Comparison of ENCODE assay signal across 31 mouse cellular contexts in the genomic region with DNA sequence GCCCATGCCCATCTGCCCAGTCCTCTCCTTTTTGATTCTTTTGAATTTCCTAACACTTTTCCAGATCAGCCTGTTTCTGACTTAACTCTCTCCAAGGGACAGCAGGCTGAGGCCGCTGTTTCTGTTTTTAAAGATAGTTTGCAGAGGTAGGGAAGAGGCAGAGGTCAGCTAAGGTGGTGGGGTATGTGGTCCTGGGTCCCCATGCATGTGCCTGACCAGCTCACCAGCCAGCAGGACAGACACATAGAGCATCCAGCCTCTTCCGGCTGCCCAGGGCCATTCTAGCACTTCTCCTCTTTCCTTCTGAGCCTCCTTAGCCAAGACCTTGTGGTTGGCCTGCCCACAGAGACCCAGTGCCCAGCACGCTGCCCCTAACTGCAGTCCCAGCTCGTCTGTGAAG. TPM values are rescaled to one million over a fixed set of nuclear protein-coding genes. Genes with fewer than 3 reads are reported as not detected.
DNase-seq lines count a peak whose midpoint lies in the region; ATAC-seq lines count a peak whose summit lies in the region.
"Had no signal": no experiment of that assay in that cellular context is flagged by ENCODE, and none has a peak within 500 bp of the region (broad histone marks: within the 10 kb centered on the region; RNA-seq: fewer than 3 reads in every experiment).

No protein-coding gene starts in this region.

- no peaks in the 10 kb centered on the region for H3K9me3 ChIP-seq in embryonic facial prominence, embryonic 12.5 days
- no peaks in the 10 kb centered on the region for H3K9me3 ChIP-seq in embryonic facial prominence, embryonic 10.5 days
- no peaks in the 10 kb centered on the region for H3K9me3 ChIP-seq in neural tube, embryonic 12.5 days
- H3K9me3 ChIP-seq in neural tube, embryonic 15.5 days (replicated peaks): no peaks in the 10 kb centered on the region
- no peaks in the 10 kb centered on the region for H3K9me3 ChIP-seq in limb, embryonic 10.5 days (replicated peaks)
- H3K9me3 ChIP-seq in limb, embryonic 15.5 days: no peaks in the 10 kb centered on the region
- no peaks in the 10 kb centered on the region for H3K9me3 ChIP-seq in kidney, embryonic 15.5 days (replicated peaks)
- H3K9me3 ChIP-seq: heart, embryonic 12.5 days; liver, embryonic 13.5 days had no signal

- peaks cover 8% of the 10 kb centered on the region; the same call in 1 of the 2 replicates for H3K4me1 ChIP-seq in embryonic facial prominence, embryonic 12.5 days
- H3K4me1 ChIP-seq in embryonic facial prominence, embryonic 10.5 days: peaks cover 7% of the 10 kb centered on the region
- H3K4me1 ChIP-seq in neural tube, embryonic 12.5 days: peaks cover 5% of the 10 kb centered on the region
- H3K4me1 ChIP-seq in neural tube, embryonic 15.5 days: peaks cover 14% of the 10 kb centered on the region
- peaks cover 40% of the 10 kb centered on the region for H3K4me1 ChIP-seq in limb, embryonic 10.5 days
- H3K4me1 ChIP-seq in limb, embryonic 15.5 days: peaks cover 22% of the 10 kb centered on the region
- H3K4me1 ChIP-seq in kidney, embryonic 15.5 days: peaks cover 29% of the 10 kb centered on the region

- no peak overlapping the region for H3K4me3 ChIP-seq in embryonic facial prominence, embryonic 12.5 days
- H3K4me3 ChIP-seq in embryonic facial prominence, embryonic 10.5 days: no peak overlapping the region
- no peak overlapping the region for H3K4me3 ChIP-seq in neural tube, embryonic 12.5 days
- H3K4me3 ChIP-seq in neural tube, embryonic 15.5 days (replicated peaks): no peak overlapping the region
- H3K4me3 ChIP-seq in limb, embryonic 10.5 days: no peak overlapping the region
- H3K4me3 ChIP-seq in limb, embryonic 15.5 days: no peak overlapping the region
- H3K4me3 ChIP-seq in kidney, embryonic 15.5 days (replicated peaks): no peak overlapping the region
- H3K4me3 ChIP-seq: heart, embryonic 12.5 days; liver, embryonic 13.5 days had no signal

- H3K36me3 ChIP-seq in embryonic facial prominence, embryonic 12.5 days: no peaks in the 10 kb centered on the region
- no peaks in the 10 kb centered on the region for H3K36me3 ChIP-seq in embryonic facial prominence, embryonic 10.5 days (replicated peaks)
- H3K36me3 ChIP-seq in neural tube, embryonic 12.5 days: no peaks in the 10 kb centered on the region
- H3K36me3 ChIP-seq in neural tube, embryonic 15.5 days: no peaks in the 10 kb centered on the region
- H3K36me3 ChIP-seq in limb, embryonic 10.5 days: no peaks in the 10 kb centered on the region
- H3K36me3 ChIP-seq in limb, embryonic 15.5 days: no peaks in the 10 kb centered on the region
- H3K36me3 ChIP-seq in kidney, embryonic 15.5 days: no peaks in the 10 kb centered on the region
- H3K36me3 ChIP-seq: heart, embryonic 12.5 days; liver, embryonic 13.5 days had no signal

- ATAC-seq in embryonic facial prominence, embryonic 12.5 days (ENCODE audit: insufficient number of reproducible peaks, insufficient read depth, low FRiP score, low TSS enrichment): no peak
- ATAC-seq in neural tube, embryonic 12.5 days (ENCODE audit: low FRiP score, low read depth): no peak
- ATAC-seq in neural tube, embryonic 15.5 days (ENCODE audit: low FRiP score): no peak
- ATAC-seq in limb, embryonic 15.5 days (ENCODE audit: insufficient number of reproducible peaks, low FRiP score, low TSS enrichment, low read depth): no peak
- no peak for ATAC-seq in kidney, embryonic 15.5 days (replicated peaks; ENCODE audit: low FRiP score)
- ATAC-seq: forebrain, embryonic 14.5 days; hindbrain, postnatal 0 days had no signal

- no peak overlapping the region; the same call in 1 of the 2 replicates for H3K4me2 ChIP-seq in embryonic facial prominence, embryonic 12.5 days (replicated peaks)
- peak overlapping the region; percentile 6; the same call in 1 of the 2 replicates for H3K4me2 ChIP-seq in neural tube, embryonic 12.5 days (replicated peaks)
- H3K4me2 ChIP-seq in neural tube, embryonic 15.5 days: no peak overlapping the region
- H3K4me2 ChIP-seq in limb, embryonic 15.5 days: peak overlapping the region; percentile 33
- H3K4me2 ChIP-seq in kidney, embryonic 15.5 days: no peak overlapping the region
- H3K4me2 ChIP-seq: heart, embryonic 12.5 days; liver, embryonic 13.5 days had no signal

- peak overlapping the region; percentile 78; the same call in 1 of the 2 replicates for H3K27ac ChIP-seq in embryonic facial prominence, embryonic 12.5 days
- no peak overlapping the region for H3K27ac ChIP-seq in embryonic facial prominence, embryonic 10.5 days (replicated peaks)
- H3K27ac ChIP-seq in neural tube, embryonic 12.5 days: no peak overlapping the region
- no peak overlapping the region for H3K27ac ChIP-seq in neural tube, embryonic 15.5 days (replicated peaks)
- H3K27ac ChIP-seq in limb, embryonic 10.5 days: peak overlapping the region; percentile 38; the same call in 1 of the 2 replicates
- H3K27ac ChIP-seq in limb, embryonic 15.5 days: peak overlapping the region; percentile 50
- no peak overlapping the region for H3K27ac ChIP-seq in kidney, embryonic 15.5 days
- H3K27ac ChIP-seq: hindbrain, postnatal 0 days; kidney, postnatal 0 days; liver, embryonic 13.5 days had no signal

- WGBS in embryonic facial prominence, embryonic 12.5 days: 52% methylated on average over 4 of the region's 4 CpGs
- 62% methylated on average over 4 of the region's 4 CpGs for WGBS in embryonic facial prominence, embryonic 10.5 days
- WGBS in neural tube, embryonic 12.5 days: 24% methylated on average over 4 of the region's 4 CpGs
- 24% methylated on average over 4 of the region's 4 CpGs for WGBS in neural tube, embryonic 15.5 days
- 36% methylated on average over 4 of the region's 4 CpGs for WGBS in limb, embryonic 10.5 days
- WGBS in limb, embryonic 15.5 days: 24% methylated on average over 4 of the region's 4 CpGs
- WGBS in kidney, embryonic 15.5 days: 18% methylated on average over 4 of the region's 4 CpGs

- DNase-seq in embryonic facial prominence, embryonic 10.5 days (ENCODE audit: low spot score): no peak
- DNase-seq in limb, embryonic 10.5 days (ENCODE audit: low spot score): no peak
- no peak for DNase-seq in cerebellum, postnatal 25 days
- DNase-seq: adrenal gland, adult 8-10 months; cerebellum, adult 8-10 months; embryo, embryonic 11 days; gastrocnemius, postnatal 36 days; heart, adult 18-20 months; heart, postnatal 14 days; kidney, adult 18-20 months; kidney, postnatal 4 days; left cerebral cortex, postnatal 4 days; liver, embryonic 13.5 days; lung, adult 18-20 months; lung, postnatal 10 days; midbrain, embryonic 14.5 days; retina, postnatal 1 day; right cerebral cortex, postnatal 14 days; thymus, adult 18-20 months; thymus, postnatal 25 days had no signal

- H3K27me3 ChIP-seq in embryonic facial prominence, embryonic 12.5 days: no peaks in the 10 kb centered on the region
- no peaks in the 10 kb centered on the region for H3K27me3 ChIP-seq in embryonic facial prominence, embryonic 10.5 days (replicated peaks; ENCODE audit: low read depth, poor library complexity, severe bottlenecking)
- no peaks in the 10 kb centered on the region for H3K27me3 ChIP-seq in neural tube, embryonic 12.5 days (replicated peaks)
- no peaks in the 10 kb centered on the region for H3K27me3 ChIP-seq in neural tube, embryonic 15.5 days (replicated peaks)
- H3K27me3 ChIP-seq in limb, embryonic 10.5 days (ENCODE audit: low read depth, poor library complexity, severe bottlenecking): no peaks in the 10 kb centered on the region
- no peaks in the 10 kb centered on the region for H3K27me3 ChIP-seq in limb, embryonic 15.5 days
- no peaks in the 10 kb centered on the region for H3K27me3 ChIP-seq in kidney, embryonic 15.5 days
- H3K27me3 ChIP-seq: heart, embryonic 12.5 days; liver, embryonic 13.5 days had no signal

- no peak overlapping the region for H3K9ac ChIP-seq in embryonic facial prominence, embryonic 12.5 days
- H3K9ac ChIP-seq in neural tube, embryonic 12.5 days: no peak overlapping the region
- H3K9ac ChIP-seq in neural tube, embryonic 15.5 days (replicated peaks): no peak overlapping the region
- no peak overlapping the region for H3K9ac ChIP-seq in limb, embryonic 15.5 days
- no peak overlapping the region for H3K9ac ChIP-seq in kidney, embryonic 15.5 days
- H3K9ac ChIP-seq: heart, embryonic 12.5 days; liver, embryonic 13.5 days had no signal

RNA-seq across cellular contexts. Expression of gene Mymk, which starts 13.7 kb away (rescaled TPM):
- 8.7 and 12.1 TPM in 2 replicates for polyA plus RNA-seq in embryonic facial prominence, embryonic 12.5 days (2016; fragmentation: Nextera tagmentation; extraction: Ambion mirVana)
- polyA plus RNA-seq in embryonic facial prominence, embryonic 10.5 days (2016; fragmentation: Nextera tagmentation; extraction: Ambion mirVana): 0.17 TPM in 1 of 2 replicates, not detected in the other
- polyA plus RNA-seq in neural tube, embryonic 12.5 days (2016; fragmentation: Nextera tagmentation; extraction: Ambion mirVana): 6.4 and 7.0 TPM in 2 replicates
- 2.5 and 3.4 TPM in 2 replicates for polyA plus RNA-seq in neural tube, embryonic 15.5 days (2015; fragmentation: Nextera tagmentation; extraction: Ambion mirVana)
- 0.16 and 1.5 TPM in 2 replicates for polyA plus RNA-seq in limb, embryonic 10.5 days (2016; fragmentation: Nextera tagmentation; extraction: Ambion mirVana)
- 36.7 and 79.4 TPM in 2 replicates for polyA plus RNA-seq in limb, embryonic 15.5 days (2015; fragmentation: Nextera tagmentation; extraction: Ambion mirVana)
- 3.4 and 5.3 TPM in 2 replicates for polyA plus RNA-seq in kidney, embryonic 15.5 days (2015; fragmentation: Nextera tagmentation; extraction: Ambion mirVana)
- polyA plus RNA-seq: forebrain, embryonic 14.5 days; kidney, postnatal 0 days; midbrain, embryonic 14.5 days; small intestine, adult 2 months; stomach, embryonic 14.5 days had no signal

RNA-seq across cellular contexts. Expression of gene Adamtsl2, which starts 20.9 kb away (rescaled TPM):
- 4.4 and 6.9 TPM in 2 replicates for polyA plus RNA-seq in embryonic facial prominence, embryonic 12.5 days (2016; fragmentation: Nextera tagmentation; extraction: Ambion mirVana)
- polyA plus RNA-seq in embryonic facial prominence, embryonic 10.5 days (2016; fragmentation: Nextera tagmentation; extraction: Ambion mirVana): 2.1 and 3.0 TPM in 2 replicates
- polyA plus RNA-seq in neural tube, embryonic 12.5 days (2016; fragmentation: Nextera tagmentation; extraction: Ambion mirVana): 6.4 and 9.3 TPM in 2 replicates
- polyA plus RNA-seq in neural tube, embryonic 15.5 days (2015; fragmentation: Nextera tagmentation; extraction: Ambion mirVana): 7.2 and 7.7 TPM in 2 replicates
- 3.5 and 9.1 TPM in 2 replicates for polyA plus RNA-seq in limb, embryonic 10.5 days (2016; fragmentation: Nextera tagmentation; extraction: Ambion mirVana)
- 9.1 and 11.7 TPM in 2 replicates for polyA plus RNA-seq in limb, embryonic 15.5 days (2015; fragmentation: Nextera tagmentation; extraction: Ambion mirVana)
- polyA plus RNA-seq in kidney, embryonic 15.5 days (2015; fragmentation: Nextera tagmentation; extraction: Ambion mirVana): 1.3 and 1.7 TPM in 2 replicates

RNA-seq across cellular contexts. Expression of gene Slc2a6, which starts 30.5 kb away (rescaled TPM):
- polyA plus RNA-seq in embryonic facial prominence, embryonic 12.5 days (2016; fragmentation: Nextera tagmentation; extraction: Ambion mirVana): 1.0 and 1.9 TPM in 2 replicates
- polyA plus RNA-seq in embryonic facial prominence, embryonic 10.5 days (2016; fragmentation: Nextera tagmentation; extraction: Ambion mirVana): 1.4 and 2.3 TPM in 2 replicates
- 6.1 and 7.9 TPM in 2 replicates for polyA plus RNA-seq in neural tube, embryonic 12.5 days (2016; fragmentation: Nextera tagmentation; extraction: Ambion mirVana)
- polyA plus RNA-seq in neural tube, embryonic 15.5 days (2015; fragmentation: Nextera tagmentation; extraction: Ambion mirVana): 17.2 and 20.0 TPM in 2 replicates
- 0.49 and 0.91 TPM in 2 replicates for polyA plus RNA-seq in limb, embryonic 10.5 days (2016; fragmentation: Nextera tagmentation; extraction: Ambion mirVana)
- 0.63 and 1.0 TPM in 2 replicates for polyA plus RNA-seq in limb, embryonic 15.5 days (2015; fragmentation: Nextera tagmentation; extraction: Ambion mirVana)
- 0.31 and 0.96 TPM in 2 replicates for polyA plus RNA-seq in kidney, embryonic 15.5 days (2015; fragmentation: Nextera tagmentation; extraction: Ambion mirVana)

RNA-seq across cellular contexts. Expression of gene Cacfd1, which starts 48.5 kb away (rescaled TPM):
- 94.1 and 96.9 TPM in 2 replicates for polyA plus RNA-seq in embryonic facial prominence, embryonic 12.5 days (2016; fragmentation: Nextera tagmentation; extraction: Ambion mirVana)
- polyA plus RNA-seq in embryonic facial prominence, embryonic 10.5 days (2016; fragmentation: Nextera tagmentation; extraction: Ambion mirVana): 91.0 and 97.4 TPM in 2 replicates
- polyA plus RNA-seq in neural tube, embryonic 12.5 days (2016; fragmentation: Nextera tagmentation; extraction: Ambion mirVana): 124 and 130 TPM in 2 replicates
- 98.5 and 103 TPM in 2 replicates for polyA plus RNA-seq in neural tube, embryonic 15.5 days (2015; fragmentation: Nextera tagmentation; extraction: Ambion mirVana)
- 86.4 and 109 TPM in 2 replicates for polyA plus RNA-seq in limb, embryonic 10.5 days (2016; fragmentation: Nextera tagmentation; extraction: Ambion mirVana)
- polyA plus RNA-seq in limb, embryonic 15.5 days (2015; fragmentation: Nextera tagmentation; extraction: Ambion mirVana): 72.3 and 79.5 TPM in 2 replicates
- polyA plus RNA-seq in kidney, embryonic 15.5 days (2015; fragmentation: Nextera tagmentation; extraction: Ambion mirVana): 61.0 and 66.1 TPM in 2 replicates

Comparison
In these comparisons a context has a peak if more than half of its experiments do, and no peak if none do; other contexts are left out.
1. H3K27ac ChIP-seq: peak in embryonic facial prominence, embryonic 12.5 days (single experiment), limb, embryonic 10.5 days (single experiment) and limb, embryonic 15.5 days (single experiment); none in embryonic facial prominence, embryonic 10.5 days (single experiment), neural tube, embryonic 12.5 days (single experiment), neural tube, embryonic 15.5 days (single experiment) and kidney, embryonic 15.5 days (single experiment).
2. H3K4me2 ChIP-seq: peak in neural tube, embryonic 12.5 days (single experiment) and limb, embryonic 15.5 days (single experiment); none in embryonic facial prominence, embryonic 12.5 days (single experiment), neural tube, embryonic 15.5 days (single experiment) and kidney, embryonic 15.5 days (single experiment).